Mouse (Mus musculus): ENCODE measurements around the gene Tigd3.
A peak's percentile ranks its signal among the peaks of the same experiment; 100 is the strongest.

Tigd3 gene

DNA sequence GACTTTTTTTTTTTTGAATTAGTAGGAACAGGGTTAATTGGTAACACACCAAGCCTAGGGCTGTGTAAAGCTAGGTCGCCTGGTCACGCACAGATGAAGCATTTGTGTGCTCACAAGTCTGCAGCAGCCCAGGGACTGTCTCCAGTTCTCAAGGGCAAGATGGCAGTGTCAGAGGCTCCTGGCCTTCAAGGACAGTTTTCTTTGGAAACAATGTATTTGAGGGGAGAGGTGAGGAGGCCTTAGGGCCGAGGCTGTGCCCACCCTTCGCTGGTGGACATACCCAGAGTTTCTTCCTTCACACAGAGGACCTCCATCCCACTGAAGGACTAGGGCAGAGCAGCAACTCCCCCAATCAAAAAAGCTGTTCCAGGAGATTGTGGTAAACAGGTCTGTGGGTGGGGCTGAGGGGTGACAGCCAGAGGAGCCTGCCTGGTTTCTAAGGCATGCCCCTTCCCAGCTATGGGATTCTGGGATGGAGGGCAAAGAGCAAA lies 46.6 kb downstream of the Tigd3 start:
- no peak for DNase-seq (ENCODE audit: low spot score in 2 of 2)

DNA sequence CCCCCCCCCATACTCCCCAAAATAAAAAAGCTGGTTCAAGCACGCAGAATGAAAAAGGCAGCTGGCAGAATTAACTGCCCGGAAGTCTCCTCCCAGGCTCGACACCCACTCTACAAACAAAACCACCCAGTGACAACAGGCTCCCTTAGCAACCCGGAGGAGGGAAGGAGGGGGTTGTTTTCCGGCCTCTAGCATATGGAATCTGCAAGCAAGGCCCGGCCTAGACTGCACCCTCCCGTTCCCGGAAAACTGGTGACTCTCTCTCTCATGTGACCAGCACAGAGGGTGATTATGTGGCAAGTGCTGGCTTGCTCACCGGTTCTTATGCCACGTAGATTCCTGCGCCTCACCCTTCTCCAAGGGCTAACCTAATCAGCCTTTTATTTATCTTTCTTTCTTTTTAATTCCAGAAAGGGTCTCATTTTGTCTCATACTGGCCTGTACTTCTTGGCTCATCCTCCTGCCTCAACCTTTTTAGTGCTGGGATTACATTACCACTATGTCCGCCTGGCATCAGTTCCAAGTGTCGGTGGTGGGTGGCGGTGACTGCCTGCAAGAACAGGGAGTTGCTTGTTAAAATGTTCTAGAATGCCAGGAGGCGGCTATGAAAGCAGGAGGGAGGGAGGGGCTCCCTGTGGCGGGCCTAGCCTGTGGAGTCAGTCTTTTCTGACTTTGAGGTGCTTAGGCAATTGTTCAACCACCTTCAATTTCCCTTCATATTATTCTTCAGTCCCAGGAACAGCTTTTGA lies 47.2 kb downstream of the Tigd3 start:
- DNase-seq (ENCODE audit: low spot score in 2 of 2) = peak; percentile 59 to 80

DNA sequence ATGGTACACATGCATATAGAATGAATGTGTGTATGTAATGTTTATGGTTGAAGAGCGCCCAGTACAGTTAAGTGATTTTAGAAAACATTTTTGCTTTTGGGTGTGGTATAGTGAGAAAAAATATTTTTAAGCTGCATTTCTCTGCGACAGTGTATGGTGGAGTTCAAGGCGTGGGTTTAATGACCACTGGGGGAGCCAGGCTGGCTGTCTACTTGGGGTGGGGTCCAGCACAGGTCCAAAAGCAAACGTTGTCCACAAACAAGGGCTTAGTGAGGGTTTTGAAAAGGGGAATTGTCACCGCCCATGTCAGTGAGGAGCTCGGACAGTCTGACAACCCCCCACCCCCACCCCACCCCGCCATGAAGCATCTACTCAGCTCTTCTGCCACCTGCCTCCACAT lies 47.8 kb downstream of the Tigd3 start:
- DNase-seq (ENCODE audit: low spot score in 2 of 2) = peak in 1 of 2 experiments; percentile 35

DNA sequence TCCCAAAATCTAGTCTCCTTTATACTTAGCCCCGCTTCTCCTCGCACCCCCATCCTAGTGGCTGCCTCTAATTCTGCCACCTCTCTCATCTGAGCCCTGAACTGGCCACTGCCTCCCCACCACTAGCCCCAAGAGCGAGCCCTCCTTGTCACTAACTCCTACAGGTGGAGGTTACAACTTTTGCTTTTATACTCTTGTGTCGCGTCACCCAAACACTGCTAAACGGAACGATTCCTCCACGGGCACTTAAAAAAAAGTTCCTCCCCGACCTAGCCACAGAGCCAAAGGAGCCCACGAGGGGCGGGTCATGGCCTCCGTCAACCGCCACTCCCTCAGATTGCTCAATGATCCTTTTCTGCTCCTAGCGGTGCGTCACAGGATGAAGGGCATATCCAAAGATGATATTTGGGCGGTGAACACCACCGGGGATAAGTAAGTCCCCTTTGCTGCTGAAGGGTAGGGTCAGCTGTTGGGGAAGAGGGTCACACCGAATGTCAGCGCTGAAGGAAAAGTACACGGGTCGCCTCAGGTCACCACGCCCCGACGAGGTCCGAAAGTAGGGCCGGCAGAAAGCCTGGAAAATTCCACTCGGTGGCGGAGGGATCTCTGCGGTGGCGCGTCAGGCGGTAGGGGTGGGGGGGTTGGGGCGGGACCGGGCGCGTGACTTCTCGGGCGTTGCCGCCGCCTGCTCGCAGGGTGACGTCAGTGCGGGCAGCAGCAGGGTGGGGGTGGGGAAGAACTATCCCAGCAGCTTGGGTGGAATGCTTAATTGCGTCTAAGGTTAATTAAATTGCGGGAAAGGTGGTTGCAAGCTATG lies 48.4 kb downstream of the Tigd3 start:
- DNase-seq (ENCODE audit: low spot score in 2 of 2) = peak; percentile 84 to 86

DNA sequence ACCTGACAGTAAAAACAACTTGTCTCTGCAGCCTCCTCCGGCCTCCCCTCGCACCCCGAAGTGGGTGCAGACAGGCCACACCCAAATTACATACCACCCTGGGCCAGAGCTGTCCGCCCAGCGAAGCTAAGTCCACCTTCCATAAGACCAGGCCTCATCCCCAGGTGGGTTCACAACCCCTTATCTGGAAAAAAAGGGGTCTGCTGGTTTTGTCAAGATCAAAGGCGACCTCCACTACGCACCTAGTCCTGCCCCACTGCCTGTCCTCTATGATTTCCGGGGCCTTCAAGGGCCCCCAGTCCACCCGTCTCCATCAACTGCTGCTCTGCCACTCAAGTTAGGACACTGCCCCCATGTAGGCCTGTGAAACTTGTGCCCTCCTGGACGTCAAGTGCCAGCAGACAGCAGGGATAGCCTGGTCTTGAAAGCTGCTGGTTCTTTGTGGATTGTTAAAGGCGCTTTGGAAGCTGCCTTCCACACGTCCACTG lies 49.1 kb downstream of the Tigd3 start:
- no peak for DNase-seq (ENCODE audit: low spot score in 2 of 2)

DNA sequence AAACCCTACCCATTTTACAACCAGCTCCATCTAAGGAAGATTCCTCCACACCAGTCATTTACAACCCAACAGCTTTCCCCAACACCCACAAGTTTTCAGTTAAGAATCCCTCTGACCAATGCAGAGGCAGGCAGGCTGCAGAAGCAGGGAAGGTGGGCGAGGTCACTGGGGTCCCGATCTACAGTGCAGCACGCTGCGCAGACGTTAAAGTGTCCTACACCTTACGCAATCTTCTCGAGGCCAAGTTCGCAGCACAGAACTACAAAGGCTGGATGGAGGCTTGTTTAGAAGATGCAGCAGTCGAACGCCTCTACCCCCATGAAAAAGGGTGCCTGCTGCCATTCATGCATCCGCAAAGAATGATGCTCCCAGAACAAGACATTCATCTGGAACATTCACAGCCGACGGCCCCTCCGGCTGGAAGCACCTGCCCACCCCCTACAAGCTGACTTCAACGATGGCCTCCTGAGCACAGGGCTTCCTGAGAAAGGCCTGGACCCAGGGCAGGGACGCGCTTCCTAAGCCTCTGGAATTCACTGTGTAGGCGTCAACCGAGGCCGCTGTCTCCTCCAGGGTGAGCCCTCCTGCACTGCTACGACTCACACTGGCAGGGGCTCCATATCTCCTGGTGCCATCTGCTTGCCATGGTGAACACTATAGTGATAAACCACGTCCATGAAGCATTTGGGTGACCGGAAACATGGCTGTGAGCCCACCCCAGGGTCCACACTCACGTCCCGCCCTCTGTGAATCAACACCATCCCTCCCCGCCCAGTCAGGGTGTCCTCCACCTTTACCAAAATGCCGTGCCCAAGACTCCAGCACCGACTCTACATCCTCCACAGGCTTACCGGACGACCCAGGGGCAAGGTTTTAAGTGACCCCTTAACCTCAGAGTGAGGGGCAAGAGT lies 49.9 kb downstream of the Tigd3 start:
- DNase-seq (ENCODE audit: low spot score in 2 of 2) = no peak

DNA sequence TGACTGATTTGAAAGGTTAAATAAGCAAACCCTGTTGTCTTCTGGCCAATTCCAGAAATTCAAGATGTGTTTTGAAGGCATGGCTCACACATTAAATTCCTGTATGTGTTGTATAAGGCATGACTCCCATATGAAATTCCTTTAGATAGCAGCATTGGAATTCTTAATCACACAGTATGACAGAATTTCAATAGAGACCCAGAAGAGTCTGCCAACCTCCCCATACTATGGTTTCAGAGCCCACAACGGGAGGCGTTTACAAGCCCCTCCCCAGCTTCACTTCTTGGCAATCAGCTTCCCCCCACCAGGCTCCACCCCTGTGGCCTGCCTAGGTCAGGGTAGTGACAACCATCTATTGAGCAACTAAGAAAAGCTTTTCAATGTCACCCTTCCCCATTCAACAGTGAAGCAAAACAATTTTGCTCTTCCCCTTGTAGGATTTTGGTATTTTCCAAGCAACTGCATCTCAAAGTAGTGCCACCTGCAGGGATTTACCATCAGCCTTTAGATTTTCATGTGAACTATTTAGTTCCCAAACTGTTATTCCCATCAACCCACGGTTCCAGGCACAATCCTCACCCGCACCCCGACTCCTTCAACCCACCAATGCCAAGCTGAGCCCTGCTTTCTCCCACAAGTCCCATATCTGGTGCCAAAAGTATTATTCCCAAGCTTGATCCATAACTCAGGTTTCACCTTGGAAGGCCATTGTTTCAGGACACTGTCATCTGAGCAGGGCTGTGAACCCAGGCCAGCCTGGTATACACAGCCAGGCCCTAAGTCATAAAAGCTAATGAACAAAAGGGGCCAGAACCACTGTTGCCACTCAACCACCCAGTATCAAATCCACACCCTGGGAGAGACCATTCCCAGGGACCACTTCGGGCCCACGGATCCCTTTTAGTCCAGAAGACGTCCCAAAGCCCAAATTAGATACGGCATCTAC lies 50.9 kb downstream of the Tigd3 start:
- no peak for DNase-seq (ENCODE audit: low spot score in 2 of 2)

DNA sequence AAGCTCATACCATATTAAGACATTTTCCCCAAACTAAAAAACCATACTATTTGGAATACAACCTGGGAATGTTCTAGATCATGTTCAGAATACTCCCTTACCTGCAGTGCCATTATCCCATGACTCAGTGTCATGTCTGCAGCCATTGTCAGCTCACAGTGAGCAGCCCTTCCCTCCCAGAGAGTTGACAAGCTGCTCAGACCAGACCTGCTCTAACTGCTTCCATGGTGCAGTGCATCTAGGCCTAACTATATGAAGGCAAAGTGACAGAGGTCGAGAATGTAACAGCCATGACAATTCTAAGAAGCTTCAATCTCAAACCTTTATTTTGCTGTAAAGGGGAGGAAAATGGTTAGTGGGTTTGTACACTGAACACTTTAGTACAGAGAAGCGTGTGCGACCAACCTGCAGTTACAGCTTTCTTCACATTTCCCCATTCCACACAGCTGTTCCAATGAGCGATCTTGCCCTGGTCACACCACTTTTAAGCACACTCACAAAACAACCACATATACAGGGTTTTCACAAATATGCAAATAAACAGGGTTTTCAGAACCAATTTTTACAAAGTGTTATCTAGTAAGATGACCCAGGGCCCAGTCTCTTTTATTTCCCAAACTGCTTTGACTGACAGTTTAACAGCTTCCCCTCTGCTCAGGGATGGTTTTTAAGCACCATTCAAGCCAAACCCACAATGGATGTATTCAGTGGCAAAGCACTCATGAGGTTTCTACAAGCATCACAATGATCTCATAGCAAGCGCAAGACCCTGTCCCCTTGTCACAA lies 51.8 kb downstream of the Tigd3 start:
- no peak for DNase-seq (ENCODE audit: low spot score in 2 of 2)

DNA sequence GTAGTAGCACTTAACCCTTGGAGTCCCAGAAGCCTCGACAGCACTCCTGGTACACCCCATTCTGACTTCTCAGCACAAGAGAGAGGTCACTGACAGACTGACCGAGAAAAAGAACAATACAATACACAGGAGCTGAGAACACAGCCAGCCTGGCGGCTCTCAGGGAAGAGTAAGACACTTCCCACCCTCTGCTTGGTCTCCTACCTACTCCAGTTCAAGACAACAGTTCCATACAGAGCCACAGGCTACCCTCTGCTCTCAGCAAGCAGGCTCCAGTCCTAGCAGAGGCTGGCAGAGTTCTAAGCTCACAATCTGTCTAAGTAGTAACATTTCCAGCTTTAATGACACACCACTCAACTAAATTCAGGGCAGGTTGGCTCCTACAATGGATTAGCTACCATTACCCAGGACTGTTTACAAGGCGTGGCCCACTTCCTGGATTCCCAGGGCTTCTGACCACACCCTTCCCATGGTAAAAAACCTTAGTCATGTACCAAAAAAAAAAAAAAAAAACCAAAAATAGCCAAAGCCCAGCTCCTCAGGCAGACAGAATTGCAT lies 52.5 kb downstream of the Tigd3 start:
- DNase-seq (ENCODE audit: low spot score in 2 of 2) = no peak

Data from frontal cortex, postnatal 25 days (tissue).